Mouse (Mus musculus) liver, embryonic 15.5 days (tissue): Measurements from ENCODE around the gene Tmem138. TPM values are rescaled to one million over a fixed set of nuclear protein-coding genes. Genes with fewer than 3 reads are reported as not detected.

Experiments
- ATAC-seq: fragments of 200-750 bp; cut with Nextera tagmentation; 2 replicates; pipeline ENCODE4 v1.8.0; 2017; ENCODE audit warnings: moderate number of reproducible peaks, mild to moderate bottlenecking, moderate library complexity; ENCODE audit not compliant: insufficient read depth
- H3K27ac ChIP-seq: fragments of 300-500 bp; sonication (generic); replicated peaks from 2 replicates; pipeline ENCODE4 v1.5.1; 2015; ENCODE audit warnings: mild to moderate bottlenecking, inconsistent platforms
- H3K27me3 ChIP-seq: fragments of 300-500 bp; sonication (generic); 2 replicates; pipeline ENCODE4 v1.6.1; 2015; ENCODE audit warnings: mild to moderate bottlenecking, inconsistent platforms
- H3K36me3 ChIP-seq: fragments of 300-500 bp; sonication (generic); replicated peaks from 2 replicates; pipeline ENCODE4 v1.6.1; 2015; ENCODE audit warnings: moderate library complexity, mild to moderate bottlenecking, inconsistent platforms
- H3K4me1 ChIP-seq: fragments of 300-500 bp; sonication (generic); replicated peaks from 2 replicates; pipeline ENCODE4 v1.6.1; 2015; ENCODE audit warnings: inconsistent platforms
- H3K4me2 ChIP-seq: fragments of 300-500 bp; sonication (generic); 2 replicates; pipeline ENCODE4 v1.6.1; 2015; ENCODE audit warnings: moderate library complexity, mild to moderate bottlenecking, inconsistent platforms
- H3K4me3 ChIP-seq: fragments of 300-500 bp; sonication (generic); replicated peaks from 2 replicates; pipeline ENCODE4 v1.5.1; 2015; ENCODE audit warnings: mild to moderate bottlenecking, inconsistent platforms
- H3K9ac ChIP-seq: fragments of 300-500 bp; sonication (generic); 2 replicates; pipeline ENCODE4 v1.6.1; 2015; ENCODE audit warnings: moderate library complexity, mild to moderate bottlenecking, inconsistent platforms
- H3K9me3 ChIP-seq: fragments of 300-500 bp; sonication (generic); replicated peaks from 2 replicates; pipeline ENCODE4 v1.6.1; 2016; ENCODE audit warnings: inconsistent platforms
- WGBS: fragments of 180-500 bp; shearing (Covaris S2); methylation state at CpG from one replicate; pipeline ENCODE4 v1.1.7; 2015; ENCODE audit warnings: mixed read lengths; ENCODE audit not compliant: insufficient replicate concordance; 5-methylcytosine and 5-hydroxymethylcytosine counted together
- polyA plus RNA-seq: library from polyadenylated mRNA; unstranded; fragments of >200 nt; fragmentation: Nextera tagmentation; extraction: Ambion mirVana; gene quantifications from 2 replicates; pipeline ENCODE4 v1.2.1, GENCODE M21; 2015

The Tmem138 gene
- polyA plus RNA-seq, 1 experiment from 2014 or later: 11.6 TPM

GRCm38 (mm10) chr19:10598188-10598587 is 21.0 kb upstream of the Tmem138 start:
- Histone ChIP-seq H3K4me1 (peaks cover 27% of the 10 kb centered on the region), H3K27ac (no peak overlapping the region), H3K4me3 (no peak overlapping the region), H3K36me3 (peaks cover 66% of the 10 kb centered on the region), H3K9ac (no peak overlapping the region), H3K9me3 (no peaks in the 10 kb centered on the region), H3K4me2 (no peak overlapping the region), H3K27me3 (no peaks in the 10 kb centered on the region)
- ATAC-seq: no peak
- 30% methylated on average over 3 of the region's 3 CpGs for WGBS

- WGBS: 68% methylated on average over 6 of the region's 6 CpGs
- Histone ChIP-seq H3K27me3 (no peaks in the 10 kb centered on the region), H3K4me3 (no peak overlapping the region), H3K27ac (peak overlapping the region; percentile 69), H3K36me3 (peaks cover 75% of the 10 kb centered on the region), H3K9ac (no peak overlapping the region), H3K4me1 (peaks cover 44% of the 10 kb centered on the region), H3K9me3 (no peaks in the 10 kb centered on the region), H3K4me2 (peak overlapping the region; percentile 30; the same call in 1 of the 2 replicates)
- ATAC-seq: peak; percentile 77
These were observed 14.7 kb upstream of the Tmem138 start for GRCm38 (mm10) chr19:10591659-10592377.

- Histone ChIP-seq H3K9ac (no peak overlapping the region), H3K9me3 (no peaks in the 10 kb centered on the region), H3K27me3 (no peaks in the 10 kb centered on the region), H3K4me3 (no peak overlapping the region), H3K4me1 (peaks cover 49% of the 10 kb centered on the region), H3K27ac (no peak overlapping the region), H3K4me2 (no peak overlapping the region), H3K36me3 (peaks cover 61% of the 10 kb centered on the region)
- ATAC-seq: no peak
- 53% methylated on average over 3 of the region's 3 CpGs for WGBS
These were observed 13.1 kb upstream of the Tmem138 start for GRCm38 (mm10) chr19:10590301-10590700.

- H3K36me3 ChIP-seq: peaks cover 54% of the 10 kb centered on the region
- no peak overlapping the region for H3K4me2 ChIP-seq
- H3K9me3 ChIP-seq: no peaks in the 10 kb centered on the region
- 31% methylated on average over 5 of the region's 5 CpGs for WGBS
- H3K9ac ChIP-seq: 0 out of 2 replicates have a peak overlapping the region, but pooled peaks have one; percentile 18
- H3K27ac ChIP-seq: peak overlapping the region; percentile 53
- no peak for ATAC-seq
- peaks cover 53% of the 10 kb centered on the region for H3K4me1 ChIP-seq
- H3K4me3 ChIP-seq: no peak overlapping the region
- no peaks in the 10 kb centered on the region for H3K27me3 ChIP-seq
These were observed 12.1 kb upstream of the Tmem138 start for GRCm38 (mm10) chr19:10589127-10589857.

- no peak for ATAC-seq
These were observed 10.1 kb upstream of the Tmem138 start for GRCm38 (mm10) chr19:10587231-10587630.

GRCm38 (mm10) chr19:10585112-10585511 is 8.0 kb upstream of the Tmem138 start:
- Histone ChIP-seq H3K4me2 (no peak overlapping the region), H3K27me3 (no peaks in the 10 kb centered on the region), H3K4me1 (peaks cover 28% of the 10 kb centered on the region), H3K4me3 (no peak overlapping the region), H3K9ac (no peak overlapping the region), H3K36me3 (peaks cover 38% of the 10 kb centered on the region), H3K27ac (no peak overlapping the region; the same call in 1 of the 2 replicates), H3K9me3 (no peaks in the 10 kb centered on the region)
- ATAC-seq: peak; percentile 38; the same call in 1 of the 2 replicates
- WGBS: 65% methylated on average over 8 of the region's 8 CpGs

More at GRCm38 (mm10) chr19:10587231-10587630, 10.1 kb upstream of the Tmem138 start:
- peak overlapping the region; percentile 20; the same call in 1 of the 2 replicates for H3K27ac ChIP-seq
- no peak overlapping the region for H3K4me3 ChIP-seq
- H3K4me2 ChIP-seq: no peak overlapping the region
- no peak overlapping the region for H3K9ac ChIP-seq
- H3K9me3 ChIP-seq: no peaks in the 10 kb centered on the region
- H3K4me1 ChIP-seq: peaks cover 37% of the 10 kb centered on the region
- peaks cover 44% of the 10 kb centered on the region for H3K36me3 ChIP-seq
- H3K27me3 ChIP-seq: no peaks in the 10 kb centered on the region
- WGBS: 70% methylated on average over 8 of the region's 8 CpGs

- Histone ChIP-seq H3K27me3 (no peaks in the 10 kb centered on the region), H3K9ac (no peak overlapping the region), H3K9me3 (no peaks in the 10 kb centered on the region), H3K36me3 (peaks cover 30% of the 10 kb centered on the region), H3K4me2 (no peak overlapping the region), H3K27ac (no peak overlapping the region), H3K4me3 (no peak overlapping the region), H3K4me1 (peaks cover 31% of the 10 kb centered on the region)
- no peak for ATAC-seq
- 62% methylated on average over 7 of the region's 7 CpGs for WGBS
These were observed 6.5 kb upstream of the Tmem138 start for GRCm38 (mm10) chr19:10583550-10584146.

- Histone ChIP-seq H3K9me3 (no peaks in the 10 kb centered on the region), H3K4me1 (peaks cover 32% of the 10 kb centered on the region), H3K36me3 (peaks cover 20% of the 10 kb centered on the region), H3K4me3 (no peak overlapping the region), H3K27ac (no peak overlapping the region), H3K27me3 (no peaks in the 10 kb centered on the region), H3K4me2 (no peak overlapping the region), H3K9ac (no peak overlapping the region)
- WGBS: 67% methylated on average over 6 of the region's 6 CpGs
- no peak for ATAC-seq
These were observed 4.8 kb upstream of the Tmem138 start for GRCm38 (mm10) chr19:10581984-10582383.

- H3K4me2 ChIP-seq: no peak overlapping the region
- no peaks in the 10 kb centered on the region for H3K27me3 ChIP-seq
- no peak overlapping the region for H3K9ac ChIP-seq
- H3K27ac ChIP-seq: no peak overlapping the region; the same call in 1 of the 2 replicates
- no peak for ATAC-seq
- H3K36me3 ChIP-seq: peaks cover 20% of the 10 kb centered on the region
- H3K9me3 ChIP-seq: no peaks in the 10 kb centered on the region
- peaks cover 34% of the 10 kb centered on the region for H3K4me1 ChIP-seq
- no peak overlapping the region for H3K4me3 ChIP-seq
- WGBS: 45% methylated on average over 3 of the region's 3 CpGs
These were observed 3.6 kb upstream of the Tmem138 start for GRCm38 (mm10) chr19:10580761-10581160.

- Histone ChIP-seq H3K9ac (no peak overlapping the region), H3K4me1 (peaks cover 32% of the 10 kb centered on the region), H3K36me3 (peaks cover 19% of the 10 kb centered on the region), H3K4me3 (no peak overlapping the region), H3K27ac (no peak overlapping the region; the same call in 1 of the 2 replicates), H3K27me3 (no peaks in the 10 kb centered on the region), H3K4me2 (no peak overlapping the region), H3K9me3 (no peaks in the 10 kb centered on the region)
- WGBS: 65% methylated on average over 3 of the region's 3 CpGs
- ATAC-seq: no peak
These were observed 2.9 kb upstream of the Tmem138 start for GRCm38 (mm10) chr19:10580102-10580501.

- Histone ChIP-seq H3K36me3 (peaks cover 38% of the 10 kb centered on the region), H3K27me3 (no peaks in the 10 kb centered on the region), H3K4me1 (0 out of 2 replicates have a peak, but pooled peaks cover 5% of the 10 kb centered on the region), H3K4me2 (no peak overlapping the region), H3K9ac (no peak overlapping the region), H3K27ac (no peak overlapping the region), H3K9me3 (no peaks in the 10 kb centered on the region), H3K4me3 (no peak overlapping the region)
- ATAC-seq: no peak
- 76% methylated on average over 6 of the region's 6 CpGs for whole genome bisulfite sequencing
These were observed 7.5 kb downstream of the Tmem138 start for GRCm38 (mm10) chr19:10569627-10570026.
